Mouse (Mus musculus): ENCODE results near the gene Cd27. TPM values are rescaled to one million over a fixed set of nuclear protein-coding genes. Genes with fewer than 3 reads are reported as not detected.
"Not testable (repeated sequence)": the region's sequence is repeated elsewhere in the genome, so short reads cannot be mapped to it uniquely, and the experiment has no call there.

Cd27 gene
- polyA plus RNA-seq (2016; fragmentation: Nextera tagmentation; extraction: Ambion mirVana): 2.0 and 2.3 TPM in 2 replicates

- ATAC-seq (ENCODE audit: low FRiP score, low read depth): no peak
- H3K27ac ChIP-seq: no peak within 1 kb of the TSS
Observed at GRCm38 (mm10) chr6:125236782-125237181, at the start of gene Cd27. Gene Cd27, minus strand, starts transcription at chr6:125237010.

GRCm38 (mm10) chr6:125285890-125286289 lies 49.1 kb upstream of the Cd27 start, which contains the start of gene Tuba3a:
Gene Tuba3a, minus strand, starts transcription at chr6:125286042.
- Histone ChIP-seq H3K9me3 (no peaks in the 10 kb centered on the region), H3K27me3 (replicated peaks) (no peaks in the 10 kb centered on the region), H3K4me2 (replicated peaks) (no peak within 1 kb of the TSS), H3K4me1 (no peaks in the 10 kb centered on the region), H3K9ac (no peak within 1 kb of the TSS), H3K36me3 (no peaks in the 10 kb centered on the region), H3K4me3 (no peak within 1 kb of the TSS), H3K27ac (no peak within 1 kb of the TSS)
- 97% methylated on average over 22 of the region's 22 CpGs for WGBS
- no peak for ATAC-seq (ENCODE audit: low FRiP score, low read depth)

More at GRCm38 (mm10) chr6:125236782-125237181, at the start of gene Cd27:
- H3K9me3 ChIP-seq: no peaks in the 10 kb centered on the region
- no peak within 1 kb of the TSS for H3K9ac ChIP-seq
- H3K4me1 ChIP-seq: peaks cover 7% of the 10 kb centered on the region
- H3K27me3 ChIP-seq (replicated peaks): no peaks in the 10 kb centered on the region
- H3K4me2 ChIP-seq (replicated peaks): no peak within 1 kb of the TSS
- no peak within 1 kb of the TSS for H3K4me3 ChIP-seq
- no peaks in the 10 kb centered on the region for H3K36me3 ChIP-seq
- 28% methylated on average over 6 of the region's 6 CpGs for WGBS

- Histone ChIP-seq H3K9me3 (no peaks in the 10 kb centered on the region), H3K27ac (no peak overlapping the region), H3K4me3 (no peak overlapping the region), H3K27me3 (replicated peaks) (no peaks in the 10 kb centered on the region), H3K36me3 (no peaks in the 10 kb centered on the region), H3K9ac (no peak overlapping the region), H3K4me2 (replicated peaks) (no peak overlapping the region), H3K4me1 (no peaks in the 10 kb centered on the region)
- ATAC-seq (ENCODE audit: low FRiP score, low read depth): no peak
- WGBS: 93% methylated on average over 7 of the region's 7 CpGs
Observed at GRCm38 (mm10) chr6:125284751-125285150, 47.9 kb upstream of the Cd27 start.

- no peaks in the 10 kb centered on the region for H3K9me3 ChIP-seq
- no peaks in the 10 kb centered on the region for H3K4me1 ChIP-seq
- H3K4me2 ChIP-seq (replicated peaks): no peak overlapping the region
- ATAC-seq (ENCODE audit: low FRiP score, low read depth): no peak
- H3K4me3 ChIP-seq: no peak overlapping the region
- 59% methylated on average over 8 of the region's 8 CpGs for WGBS
- H3K27ac ChIP-seq: no peak overlapping the region
- H3K36me3 ChIP-seq: no peaks in the 10 kb centered on the region
- H3K27me3 ChIP-seq (replicated peaks): no peaks in the 10 kb centered on the region
- no peak overlapping the region for H3K9ac ChIP-seq
Observed at GRCm38 (mm10) chr6:125284250-125284649, 47.4 kb upstream of the Cd27 start.

GRCm38 (mm10) chr6:125282721-125283120 lies 45.9 kb upstream of the Cd27 start:
- not testable (repeated sequence) for H3K36me3 ChIP-seq; H3K9me3 ChIP-seq; H3K27me3 ChIP-seq (replicated peaks); H3K9ac ChIP-seq; H3K4me2 ChIP-seq (replicated peaks); H3K4me3 ChIP-seq; H3K27ac ChIP-seq; ATAC-seq (ENCODE audit: low FRiP score, low read depth); H3K4me1 ChIP-seq
- WGBS: 93% methylated on average over 13 of the region's 13 CpGs

GRCm38 (mm10) chr6:125279729-125280128 lies 42.9 kb upstream of the Cd27 start:
- H3K27ac ChIP-seq: no peak overlapping the region
- H3K27me3 ChIP-seq (replicated peaks): no peaks in the 10 kb centered on the region
- no peaks in the 10 kb centered on the region for H3K9me3 ChIP-seq
- H3K9ac ChIP-seq: no peak overlapping the region
- H3K4me2 ChIP-seq (replicated peaks): no peak overlapping the region
- no peak overlapping the region for H3K4me3 ChIP-seq
- H3K4me1 ChIP-seq: no peaks in the 10 kb centered on the region
- H3K36me3 ChIP-seq: no peaks in the 10 kb centered on the region
- 60% methylated on average over 8 of the region's 8 CpGs for WGBS
- no peak for ATAC-seq (ENCODE audit: low FRiP score, low read depth)

- H3K4me1 ChIP-seq: no peaks in the 10 kb centered on the region
- H3K9me3 ChIP-seq: no peaks in the 10 kb centered on the region
- H3K36me3 ChIP-seq: no peaks in the 10 kb centered on the region
- H3K9ac ChIP-seq: no peak overlapping the region
- WGBS: 61% methylated on average over 15 of the region's 15 CpGs
- no peaks in the 10 kb centered on the region for H3K27me3 ChIP-seq (replicated peaks)
- no peak overlapping the region for H3K4me3 ChIP-seq
- H3K27ac ChIP-seq: no peak overlapping the region
- H3K4me2 ChIP-seq (replicated peaks): no peak overlapping the region
- ATAC-seq (ENCODE audit: low FRiP score, low read depth): no peak
Observed at GRCm38 (mm10) chr6:125274841-125275563, 38.2 kb upstream of the Cd27 start.

- H3K36me3 ChIP-seq: no peaks in the 10 kb centered on the region
- WGBS: 82% methylated on average over 10 of the region's 10 CpGs
- no peaks in the 10 kb centered on the region for H3K27me3 ChIP-seq (replicated peaks)
- no peak overlapping the region for H3K4me2 ChIP-seq (replicated peaks)
- ATAC-seq (ENCODE audit: low FRiP score, low read depth): no peak
- H3K9ac ChIP-seq: no peak overlapping the region
- H3K4me3 ChIP-seq: no peak overlapping the region
- H3K27ac ChIP-seq: no peak overlapping the region
- H3K9me3 ChIP-seq: no peaks in the 10 kb centered on the region
- H3K4me1 ChIP-seq: no peaks in the 10 kb centered on the region
Observed at GRCm38 (mm10) chr6:125272228-125272785, 35.5 kb upstream of the Cd27 start.

- Histone ChIP-seq H3K27ac (no peak overlapping the region), H3K4me2 (replicated peaks) (peak overlapping the region; percentile 33), H3K27me3 (replicated peaks) (no peaks in the 10 kb centered on the region), H3K4me1 (no peaks in the 10 kb centered on the region), H3K4me3 (no peak overlapping the region), H3K36me3 (no peaks in the 10 kb centered on the region), H3K9ac (no peak overlapping the region), H3K9me3 (no peaks in the 10 kb centered on the region)
- 22% methylated on average over 17 of the region's 17 CpGs for WGBS
- peak; percentile 87 for ATAC-seq (ENCODE audit: low FRiP score, low read depth)
Observed at GRCm38 (mm10) chr6:125271455-125272227, 34.8 kb upstream of the Cd27 start.

GRCm38 (mm10) chr6:125268799-125269198 lies 32.0 kb upstream of the Cd27 start:
- Histone ChIP-seq H3K9me3 (no peaks in the 10 kb centered on the region), H3K36me3 (no peaks in the 10 kb centered on the region), H3K4me2 (replicated peaks) (no peak overlapping the region), H3K9ac (no peak overlapping the region), H3K27ac (no peak overlapping the region), H3K4me1 (no peaks in the 10 kb centered on the region), H3K27me3 (replicated peaks) (no peaks in the 10 kb centered on the region), H3K4me3 (no peak overlapping the region)
- no peak for ATAC-seq (ENCODE audit: low FRiP score, low read depth)
- 54% methylated on average over 6 of the region's 6 CpGs for WGBS

- no peak overlapping the region for H3K4me2 ChIP-seq (replicated peaks)
- H3K4me3 ChIP-seq: no peak overlapping the region
- no peaks in the 10 kb centered on the region for H3K9me3 ChIP-seq
- no peaks in the 10 kb centered on the region for H3K4me1 ChIP-seq
- no peak overlapping the region for H3K9ac ChIP-seq
- no peak overlapping the region for H3K27ac ChIP-seq
- no peak for ATAC-seq (ENCODE audit: low FRiP score, low read depth)
- 86% methylated on average over 3 of the region's 3 CpGs for WGBS
- H3K27me3 ChIP-seq (replicated peaks): no peaks in the 10 kb centered on the region
- H3K36me3 ChIP-seq: no peaks in the 10 kb centered on the region
Observed at GRCm38 (mm10) chr6:125267469-125267868, 30.7 kb upstream of the Cd27 start.

GRCm38 (mm10) chr6:125266600-125266999 lies 29.8 kb upstream of the Cd27 start:
- not testable (repeated sequence) for H3K4me1 ChIP-seq; ATAC-seq (ENCODE audit: low FRiP score, low read depth); H3K27me3 ChIP-seq (replicated peaks); H3K27ac ChIP-seq; H3K36me3 ChIP-seq; H3K4me3 ChIP-seq; H3K9me3 ChIP-seq; H3K4me2 ChIP-seq (replicated peaks); H3K9ac ChIP-seq
- WGBS: 66% methylated on average over 6 of the region's 6 CpGs
